Mouse (Mus musculus) thymus, adult 2 months (tissue): Measurements from ENCODE around the gene Fbxo39. TPM values are rescaled to one million over a fixed set of nuclear protein-coding genes. Genes with fewer than 3 reads are reported as not detected.

Experiments used
- DNase-seq: peaks from one replicate; pipeline ENCODE4 v3.0.0; 2021
- H3K27ac ChIP-seq: fragments of 200-500 bp; 2 replicates; pipeline ENCODE4 v1.5.1; 2012; ENCODE audit warnings: low read length, control low read depth; ENCODE audit not compliant: control insufficient read depth, insufficient read depth
- H3K27me3 ChIP-seq: fragments of 200-500 bp; 2 replicates; pipeline ENCODE4 v1.6.1; 2012; ENCODE audit warnings: mild to moderate bottlenecking, low read length, moderate library complexity, mixed read lengths; ENCODE audit not compliant: control insufficient read depth, insufficient read depth
- H3K36me3 ChIP-seq: fragments of 200-500 bp; 2 replicates; pipeline ENCODE4 v1.6.1; 2012; ENCODE audit warnings: mild to moderate bottlenecking, low read length, moderate library complexity; ENCODE audit not compliant: control insufficient read depth, insufficient read depth
- H3K4me1 ChIP-seq: fragments of 200-500 bp; replicated peaks from 2 replicates; pipeline ENCODE4 v1.6.1; 2012; ENCODE audit warnings: low read length; ENCODE audit not compliant: control insufficient read depth, insufficient read depth
- H3K4me3 ChIP-seq: fragments of 200-500 bp; 2 replicates; pipeline ENCODE4 v1.5.1; 2012; ENCODE audit warnings: mild to moderate bottlenecking, low read length, control low read depth, moderate library complexity; ENCODE audit not compliant: control insufficient read depth, insufficient read depth
- CTCF ChIP-seq: fragments of 200-500 bp; IDR thresholded peaks from 2 replicates; pipeline ENCODE4 v1.5.1; 2012; ENCODE audit warnings: mild to moderate bottlenecking, control low read depth, low read length, moderate library complexity, borderline replicate concordance; ENCODE audit not compliant: control insufficient read depth, poor library complexity, insufficient read depth; ENCODE audit errors: extremely low read depth
- POLR2A ChIP-seq: fragments of 200-500 bp; IDR thresholded peaks from 2 replicates; pipeline ENCODE4 v1.6.1; 2012; ENCODE audit warnings: mild to moderate bottlenecking, low read length, control low read depth, moderate library complexity; ENCODE audit not compliant: control insufficient read depth, poor library complexity, insufficient read depth; ENCODE audit errors: extremely low read depth
- WGBS: fragments of 180-500 bp; shearing (Covaris S2); methylation state at CpG from one replicate; pipeline ENCODE4 v1.1.7; 2018; 5-methylcytosine and 5-hydroxymethylcytosine counted together
- polyA plus RNA-seq: library from polyadenylated mRNA; depleted of rRNA; stranded (reverse); fragments of >200 nt; gene quantifications from 2 replicates; pipeline ENCODE4 v1.2.3, GENCODE M21; 2012

The Fbxo39 gene
- polyA plus RNA-seq, 1 experiment: 0.18 TPM

DNA sequence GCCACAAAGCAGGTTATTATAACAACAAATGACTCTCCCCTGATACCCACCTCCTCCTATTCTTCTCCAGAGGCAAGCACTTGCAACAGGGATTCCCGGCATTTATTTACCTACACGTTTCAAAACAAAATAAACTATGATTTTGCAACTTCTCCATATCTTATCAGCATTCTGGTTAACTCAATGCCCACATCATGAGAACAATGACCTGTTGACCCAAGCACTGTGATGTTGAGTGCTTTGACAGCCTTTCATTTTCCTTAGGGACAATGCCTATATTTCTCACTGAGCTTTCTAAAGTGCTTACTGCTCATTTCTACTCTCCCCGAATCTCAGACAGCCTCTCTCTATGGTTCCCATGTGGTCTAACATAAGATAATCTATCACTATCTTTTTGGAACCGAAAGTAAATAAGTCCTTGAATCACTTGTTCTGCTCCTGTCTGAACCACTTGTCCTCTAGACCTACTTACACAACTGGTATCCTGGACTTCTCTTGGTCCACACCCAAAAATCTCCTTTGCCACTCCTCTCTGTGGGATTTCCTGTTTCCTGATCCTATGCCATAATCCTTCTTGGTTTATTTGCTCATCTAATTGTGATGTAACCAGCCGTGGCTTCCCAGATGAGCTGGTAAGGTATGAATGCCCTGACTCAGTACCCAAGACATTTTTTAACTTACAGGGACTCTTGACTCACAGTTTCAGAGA is 32.9 kb upstream of the Fbxo39 start:
- Histone ChIP-seq H3K27ac (no peak overlapping the region), H3K36me3 (no peaks in the 10 kb centered on the region)
- WGBS: 88% methylated on average over 5 of the region's 5 CpGs

DNA sequence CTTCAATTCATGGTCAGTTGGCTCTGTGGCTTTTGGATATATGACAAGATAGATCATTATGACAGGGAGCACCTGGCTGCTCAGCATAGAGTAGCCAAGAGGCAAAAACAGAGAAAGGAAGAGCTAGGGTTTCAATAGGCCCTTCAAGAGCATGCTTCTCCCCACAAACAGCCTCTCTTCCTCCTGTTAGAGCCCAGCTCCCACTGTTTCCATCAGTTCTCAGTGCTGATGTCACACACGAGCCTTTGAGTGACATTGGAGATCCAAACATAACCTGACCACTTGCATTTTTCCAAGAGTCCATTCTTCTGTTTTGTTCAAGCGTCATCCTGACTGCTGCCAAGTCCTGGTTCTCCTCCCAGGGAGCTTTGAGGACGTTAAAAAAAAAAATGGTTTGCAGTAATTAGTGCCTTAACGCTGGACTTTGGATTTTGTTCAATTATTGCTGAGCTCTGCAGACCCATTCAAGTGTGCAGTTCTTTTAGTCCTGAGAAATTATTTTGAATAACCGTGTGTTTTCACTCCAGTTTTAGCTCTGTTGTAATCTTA is 32.3 kb upstream of the Fbxo39 start:
- Histone ChIP-seq H3K4me3 (no peak overlapping the region), H3K4me1 (no peaks in the 10 kb centered on the region), H3K36me3 (no peaks in the 10 kb centered on the region), H3K27me3 (no peaks in the 10 kb centered on the region), H3K27ac (no peak overlapping the region)
- DNase-seq: no peak
- WGBS: 78% methylated on average over 5 of the region's 5 CpGs
- TF ChIP-seq CTCF (no peak), POLR2A (no peak)

More for the DNA sequence above, 32.9 kb upstream of the Fbxo39 start:
- Histone ChIP-seq H3K4me3 (no peak overlapping the region), H3K27me3 (no peaks in the 10 kb centered on the region), H3K4me1 (no peaks in the 10 kb centered on the region)
- TF ChIP-seq POLR2A (no peak), CTCF (no peak)
- no peak for DNase-seq

DNA sequence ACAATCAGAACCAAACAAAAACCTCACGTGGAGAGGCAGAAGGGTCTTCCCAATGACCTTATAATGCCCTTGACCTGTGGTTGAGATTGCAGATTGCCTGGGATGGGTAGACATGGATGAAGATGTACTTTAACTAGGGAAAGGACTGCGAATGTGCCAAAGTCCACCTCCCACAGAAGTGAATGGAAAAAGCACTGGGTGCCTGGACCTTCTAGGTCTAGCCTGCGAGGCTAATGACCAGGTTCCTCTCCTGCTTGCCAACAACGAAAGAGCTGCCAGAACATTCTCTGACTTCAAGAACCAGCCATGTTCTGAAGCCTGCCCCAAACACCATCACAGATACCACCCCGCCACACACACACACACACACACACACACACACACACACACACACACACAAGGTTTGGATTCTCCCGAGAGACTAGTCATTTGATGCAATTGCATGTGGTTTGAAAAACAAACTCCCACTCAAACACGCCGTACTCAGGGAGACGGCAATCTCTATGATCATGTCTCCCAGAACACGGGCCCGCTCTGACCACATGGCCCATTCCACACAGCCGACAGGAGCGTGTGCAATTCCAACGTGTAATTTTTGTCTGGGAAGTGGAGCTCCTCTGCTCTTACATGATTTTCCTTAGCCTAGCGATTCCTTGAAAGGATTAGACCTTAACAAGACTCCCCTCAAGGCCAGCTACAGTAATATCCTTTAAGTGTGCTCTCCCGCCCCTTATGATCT is 30.6 kb upstream of the Fbxo39 start:
- no peak for DNase-seq
- 92% methylated on average over 16 of the region's 16 CpGs for WGBS
- Histone ChIP-seq H3K36me3 (no peaks in the 10 kb centered on the region), H3K4me1 (no peaks in the 10 kb centered on the region), H3K27me3 (no peaks in the 10 kb centered on the region), H3K4me3 (no peak overlapping the region), H3K27ac (no peak overlapping the region)
- TF ChIP-seq CTCF (no peak), POLR2A (no peak)

DNA sequence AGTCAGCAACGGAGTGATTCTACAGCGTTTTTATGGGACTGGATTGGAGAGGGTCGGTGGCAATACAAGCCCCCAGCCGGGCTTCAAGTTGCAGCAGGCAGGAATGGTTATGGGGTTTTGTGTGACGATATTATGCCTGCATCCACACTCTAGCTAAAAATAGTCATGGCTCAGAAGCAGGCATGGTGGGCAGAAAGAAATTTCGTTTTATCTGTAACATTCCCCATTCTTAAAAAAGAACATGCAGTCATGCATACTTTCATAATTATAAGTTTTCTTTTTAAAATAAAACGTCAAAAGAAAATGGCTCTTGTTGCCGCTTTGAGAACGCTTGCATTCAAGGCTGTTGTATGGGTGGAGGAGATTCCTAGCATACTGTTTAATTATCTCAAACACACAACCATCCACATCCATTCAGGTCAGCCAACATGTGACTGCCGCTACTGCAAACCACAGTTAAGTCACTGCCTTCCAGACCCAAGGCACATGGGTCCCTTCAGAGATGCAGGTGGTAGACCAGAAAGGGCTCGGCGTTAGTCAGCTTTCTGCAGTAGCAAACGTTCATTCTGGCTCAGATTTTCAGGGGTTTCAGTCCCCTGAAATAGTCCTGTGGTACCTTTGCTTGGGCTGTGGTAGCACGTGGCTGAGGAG is 29.6 kb upstream of the Fbxo39 start:
- Histone ChIP-seq H3K36me3 (no peaks in the 10 kb centered on the region), H3K4me1 (no peaks in the 10 kb centered on the region), H3K4me3 (no peak overlapping the region), H3K27ac (no peak overlapping the region), H3K27me3 (no peaks in the 10 kb centered on the region)
- 83% methylated on average over 14 of the region's 14 CpGs for WGBS
- no peak for DNase-seq
- TF ChIP-seq CTCF: no peak
- no peak for TF ChIP-seq POLR2A

DNA sequence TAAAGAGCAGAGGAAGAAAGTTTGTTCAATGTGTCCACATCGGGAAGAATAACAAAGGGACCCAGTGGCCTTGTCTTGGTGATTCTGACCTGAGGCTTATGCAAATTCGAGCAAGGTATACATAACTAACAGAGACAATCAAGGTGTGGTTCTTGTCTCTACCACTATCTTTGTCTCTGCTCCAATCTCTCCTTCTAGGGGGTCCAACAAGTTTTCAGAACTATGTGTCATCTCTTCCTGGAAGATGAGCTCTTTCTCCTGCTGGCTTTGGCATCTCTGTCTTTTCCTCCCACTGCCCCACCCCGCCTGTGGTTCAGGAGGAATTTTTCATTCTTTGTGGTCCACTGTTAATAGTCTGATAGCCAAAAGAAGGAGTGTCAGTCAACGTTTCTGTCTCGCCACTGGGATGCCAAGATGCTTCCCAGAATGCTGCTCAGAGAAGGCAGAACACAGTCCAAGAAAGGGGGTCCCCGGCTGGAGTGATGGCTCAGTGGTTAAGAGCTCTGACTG is 28.2 kb upstream of the Fbxo39 start:
- H3K27ac ChIP-seq: no peak overlapping the region
- no peak overlapping the region for H3K4me3 ChIP-seq
- WGBS: 83% methylated on average over 6 of the region's 6 CpGs
- no peaks in the 10 kb centered on the region for H3K4me1 ChIP-seq
- H3K27me3 ChIP-seq: no peaks in the 10 kb centered on the region
- TF ChIP-seq CTCF (no peak), POLR2A (no peak)
- no peak for DNase-seq
- no peaks in the 10 kb centered on the region for H3K36me3 ChIP-seq

DNA sequence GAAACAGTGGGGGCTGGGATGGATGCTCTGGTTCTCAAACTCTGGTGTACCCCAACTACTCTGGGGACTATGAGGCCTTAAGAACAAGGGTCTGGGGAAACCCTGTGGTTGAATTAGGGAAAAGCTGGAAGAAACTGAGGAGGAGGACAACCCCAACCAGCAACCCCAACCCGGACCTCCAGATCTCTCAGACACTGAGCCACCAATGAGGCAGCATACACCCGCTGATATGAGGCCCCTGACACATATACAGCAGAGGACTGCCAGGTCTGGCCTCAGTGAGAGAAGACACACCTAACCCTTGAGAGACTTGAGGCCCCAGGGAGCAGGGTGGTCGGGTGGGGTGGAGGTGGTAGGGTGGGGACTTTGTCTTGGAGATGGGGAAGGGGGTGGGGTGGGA is 27.6 kb upstream of the Fbxo39 start:
- no peak overlapping the region for H3K4me3 ChIP-seq
- 83% methylated on average over 3 of the region's 3 CpGs for WGBS
- DNase-seq: no peak
- H3K27me3 ChIP-seq: no peaks in the 10 kb centered on the region
- TF ChIP-seq CTCF (no peak), POLR2A (no peak)
- no peaks in the 10 kb centered on the region for H3K4me1 ChIP-seq
- H3K36me3 ChIP-seq: no peaks in the 10 kb centered on the region
- H3K27ac ChIP-seq: no peak overlapping the region
